Mouse (Mus musculus) left cerebral cortex, postnatal 4 days (tissue): ENCODE measurements at regions not wholly inside any gene's neighbourhood (a gene's known extent, or its start where the extent isn't known, plus 50 kb on each side); places are given as distances from the start of the nearest gene placed in this dataset.

Source experiments
- DNase-seq: peaks from one replicate; pipeline ENCODE4 v3.0.0-alpha.2; 2022
- intact Hi-C: fragments of 180-260 bp; cut with DNase I; formaldehyde crosslinking; loops from one replicate; pipeline ENCODE4 v1.15.1; 2025

- no peak for DNase-seq
- intact Hi-C loops = no loop called here
Observed at GRCm38 (mm10) chr3:29890764-29891163, 657.0 kb downstream of the Mecom start.

DNA sequence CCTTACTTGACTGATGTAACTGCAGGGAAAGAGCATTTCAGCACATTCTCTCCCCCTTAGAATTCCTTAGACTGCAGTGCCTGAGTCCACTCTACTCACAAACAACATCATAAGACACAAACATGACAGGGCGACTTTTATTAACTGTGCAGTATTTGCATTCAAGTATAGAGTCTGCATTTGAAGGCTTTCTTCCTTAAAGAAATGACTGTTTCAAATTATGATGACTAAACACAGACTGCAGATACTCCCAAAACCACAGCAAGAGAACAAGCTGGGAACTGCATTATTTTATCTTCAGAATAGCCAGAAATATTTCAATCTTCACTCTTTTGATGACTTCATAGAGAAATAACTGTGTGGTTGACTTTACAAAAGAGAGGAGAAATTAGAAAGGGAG lies 657.5 kb downstream of the Mecom start:
- intact Hi-C loops = no loop called here
- DNase-seq = no peak

DNA sequence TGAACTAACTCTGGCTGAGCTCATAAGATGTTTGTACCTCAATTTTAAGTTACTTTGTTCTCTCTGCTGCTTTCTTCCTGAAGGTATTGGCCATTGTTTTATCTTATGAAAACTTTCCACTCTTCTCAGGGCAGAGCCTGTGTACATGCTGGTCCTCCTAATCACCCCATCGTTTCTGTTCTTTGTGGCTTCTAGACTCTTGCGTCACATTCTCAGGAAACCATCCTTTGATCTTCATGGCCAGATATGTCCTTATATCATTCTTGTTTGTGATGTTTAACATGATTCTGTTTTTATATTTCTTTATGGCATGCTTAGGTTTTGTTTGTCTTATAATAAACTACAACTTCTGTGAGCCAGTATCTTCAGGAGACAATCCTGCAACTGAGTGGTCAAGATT lies 658.2 kb downstream of the Mecom start:
- intact Hi-C loops = no loop called here
- DNase-seq = no peak

DNA sequence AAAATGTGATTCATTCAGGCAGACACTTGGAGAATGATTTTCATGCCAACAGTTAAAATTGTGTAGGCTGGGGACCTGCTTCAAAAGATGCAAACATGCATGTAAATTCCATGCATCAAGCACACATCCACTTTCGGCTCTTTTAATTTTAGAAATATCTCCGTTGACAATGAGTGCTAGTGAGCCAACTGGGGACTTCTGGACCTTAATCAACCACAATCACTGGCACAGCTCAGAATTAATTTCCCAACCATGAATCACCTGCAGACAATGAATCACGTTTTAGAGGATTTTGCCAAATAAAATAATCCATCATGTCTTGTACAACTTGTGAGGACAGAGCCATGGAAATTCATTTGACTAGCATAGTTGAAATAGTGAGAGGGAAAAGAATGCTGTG lies 667.8 kb downstream of the Mecom start:
- DNase-seq = no peak
- intact Hi-C loops = no loop called here

- DNase-seq = no peak
- intact Hi-C loops = no loop called here
Observed at GRCm38 (mm10) chr3:29875768-29876167, 672.0 kb downstream of the Mecom start.

DNA sequence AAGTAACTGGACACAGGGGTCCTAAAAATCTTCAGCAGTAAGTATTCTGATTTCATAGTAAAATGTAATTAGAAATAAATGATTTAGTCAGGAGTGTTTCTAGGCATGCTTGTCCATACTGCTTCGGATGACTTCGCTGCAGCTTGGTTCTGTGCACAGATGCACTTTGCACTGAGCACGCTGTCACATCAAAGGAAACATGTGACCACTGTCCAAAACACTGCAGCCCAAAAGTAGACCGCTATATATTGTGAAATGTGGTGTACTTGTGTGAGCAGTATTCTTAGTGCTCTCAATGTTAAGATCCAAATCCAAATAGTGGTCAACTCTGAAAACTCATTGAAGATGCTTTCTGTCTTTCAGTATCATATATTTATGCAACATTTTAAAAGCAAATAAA lies 685.4 kb downstream of the Mecom start:
- intact Hi-C loops = no loop called here
- no peak for DNase-seq

DNA sequence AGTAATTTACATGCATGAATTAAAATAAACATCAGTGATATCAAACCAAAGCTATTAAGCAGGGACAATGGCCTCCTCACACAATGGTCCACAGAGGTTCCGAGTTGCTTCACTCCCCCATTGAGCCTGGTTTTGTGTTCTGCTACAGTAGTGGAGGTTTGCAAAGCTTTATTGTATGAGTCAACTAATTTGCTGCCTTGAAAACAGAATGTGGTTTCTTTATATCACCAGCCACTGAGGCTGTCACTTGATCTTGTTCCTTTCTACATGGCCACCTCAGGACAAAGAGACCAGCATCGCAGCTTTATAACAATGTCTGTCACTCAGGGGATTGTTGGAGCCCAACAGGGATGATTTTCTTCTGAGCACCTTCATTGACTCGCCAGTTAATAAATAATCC lies 695.3 kb downstream of the Mecom start:
- intact Hi-C loops = no loop called here
- no peak for DNase-seq

DNA sequence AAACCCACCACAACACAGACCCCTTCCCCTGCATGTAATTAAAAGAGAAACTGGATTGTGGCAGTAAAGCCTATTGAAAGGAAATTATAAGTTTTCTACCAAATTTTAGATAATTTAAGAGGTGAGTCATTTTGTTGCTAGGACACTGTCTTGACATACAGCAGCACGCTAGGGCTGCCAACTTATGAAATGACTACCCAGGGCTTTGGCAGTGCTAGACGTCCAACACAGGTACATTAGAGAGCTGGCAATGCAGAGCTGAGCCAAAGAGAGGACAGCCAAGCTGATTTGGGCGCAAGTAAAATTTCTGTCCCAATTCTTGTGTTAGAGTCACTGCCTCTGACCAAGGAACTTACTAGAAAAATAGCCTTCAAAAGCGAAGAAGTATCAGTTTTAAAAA lies 712.4 kb downstream of the Mecom start:
- DNase-seq = peak; percentile 2
- intact Hi-C loops = no loop called here

GRCm38 (mm10) chr3:29834884-29835283 lies 712.9 kb downstream of the Mecom start:
- DNase-seq = peak; percentile 34
- intact Hi-C loops = no loop called here

DNA sequence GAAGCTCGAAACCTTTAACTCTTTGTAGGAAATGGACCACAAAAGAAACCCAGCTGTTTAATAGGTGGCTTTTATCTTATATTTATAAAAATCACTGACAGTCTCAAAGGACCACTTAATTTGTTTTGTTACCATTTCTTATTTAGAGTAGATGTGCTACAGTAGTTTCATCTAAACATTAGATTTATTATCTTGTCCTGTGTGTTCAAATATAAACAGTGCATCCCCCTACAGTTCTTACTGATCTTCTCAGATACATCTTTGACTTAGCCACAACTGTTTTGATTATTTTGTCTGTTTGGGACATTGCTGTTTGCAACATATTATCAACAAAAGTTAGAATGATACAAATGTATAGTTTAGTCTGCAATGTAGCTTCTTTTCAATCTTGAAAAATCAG lies 716.5 kb downstream of the Mecom start:
- intact Hi-C loops = no loop called here
- no peak for DNase-seq

DNA sequence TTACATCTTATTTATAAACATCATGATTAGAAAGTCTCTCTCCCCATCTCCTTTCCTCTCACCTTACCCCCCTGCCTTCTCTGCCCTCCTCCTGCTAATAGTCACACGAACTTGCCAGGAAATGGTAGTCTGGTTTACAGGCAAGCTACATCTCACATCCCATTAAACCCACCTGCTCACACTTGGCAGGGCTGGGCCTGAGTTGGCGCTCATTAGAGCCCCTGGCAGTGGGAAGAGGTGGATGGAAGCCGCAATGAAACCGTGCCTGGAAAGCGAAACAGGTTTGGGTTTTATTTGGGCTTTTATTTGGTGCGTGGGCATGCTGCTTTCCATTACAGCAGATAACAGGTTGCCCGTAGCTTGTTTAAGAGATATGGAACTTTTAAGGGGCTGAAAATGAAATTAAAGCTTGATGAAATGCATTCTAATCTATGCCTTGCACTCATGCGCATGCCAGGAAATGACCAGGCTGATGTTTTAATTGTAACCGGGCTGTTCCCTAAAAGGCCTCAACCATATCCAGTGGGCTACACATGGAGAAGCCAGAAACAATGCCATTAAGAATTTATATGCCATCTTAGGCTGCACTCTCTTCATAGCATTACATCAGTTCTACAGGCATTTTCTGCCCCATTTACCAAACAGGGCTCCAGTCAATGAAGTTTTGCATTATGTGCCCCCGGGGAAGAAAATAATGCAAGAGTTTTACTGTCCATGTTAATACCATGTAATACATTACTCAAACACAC lies 725.0 kb downstream of the Mecom start:
- intact Hi-C loops = no loop called here
- peak; percentile 71 for DNase-seq

DNA sequence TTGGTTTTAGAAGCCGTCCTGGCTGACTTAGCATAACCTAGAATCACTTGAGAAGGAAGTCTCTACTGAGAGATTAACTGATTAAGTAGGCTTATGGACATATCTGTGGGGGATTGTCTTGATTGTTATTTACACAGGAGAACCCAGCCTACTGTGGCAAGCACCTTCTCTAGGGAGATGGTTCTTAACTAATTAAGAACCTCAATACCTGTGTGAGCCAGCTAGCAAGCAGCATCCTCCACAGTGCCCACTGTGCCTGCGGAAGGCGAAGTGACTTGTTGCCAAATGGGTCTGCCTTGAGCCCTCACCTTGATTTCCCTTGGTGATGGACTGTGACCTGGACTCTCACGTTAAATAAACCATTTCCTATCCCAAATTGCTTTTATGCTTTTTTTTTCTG lies 730.8 kb downstream of the Mecom start:
- no peak for DNase-seq
- intact Hi-C loops = no loop called here

GRCm38 (mm10) chr3:29813276-29813675 lies 731.5 kb downstream of the Egfem1 start:
- intact Hi-C loops = no loop called here
- no peak for DNase-seq

GRCm38 (mm10) chr3:29812480-29813240 lies 730.8 kb downstream of the Egfem1 start:
- DNase-seq = peak; percentile 7
- intact Hi-C loops = no loop called here

GRCm38 (mm10) chr3:29806046-29806445 lies 724.2 kb downstream of the Egfem1 start:
- intact Hi-C loops = no loop called here
- DNase-seq = peak; percentile 2

DNA sequence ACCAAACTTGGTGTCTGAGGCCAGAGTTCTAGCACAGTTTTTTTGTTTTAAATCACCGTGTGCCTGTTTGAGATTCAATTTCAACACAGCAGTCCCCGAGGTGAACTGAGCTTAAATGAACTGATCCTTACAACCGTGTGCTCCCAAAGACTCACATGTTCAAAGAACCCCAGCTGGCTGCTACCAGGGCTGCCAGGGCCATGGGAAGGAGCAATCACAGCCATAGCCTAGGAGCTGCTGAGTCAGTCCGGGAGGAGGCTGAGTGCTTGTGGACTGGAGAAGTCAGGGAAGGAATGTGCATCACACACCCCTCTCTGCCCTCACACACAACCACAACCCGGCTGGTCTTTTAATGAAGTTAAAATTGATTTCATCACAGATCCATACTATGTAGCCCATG lies 721.6 kb downstream of the Egfem1 start:
- intact Hi-C loops = no loop called here
- peak; percentile 1 for DNase-seq

DNA sequence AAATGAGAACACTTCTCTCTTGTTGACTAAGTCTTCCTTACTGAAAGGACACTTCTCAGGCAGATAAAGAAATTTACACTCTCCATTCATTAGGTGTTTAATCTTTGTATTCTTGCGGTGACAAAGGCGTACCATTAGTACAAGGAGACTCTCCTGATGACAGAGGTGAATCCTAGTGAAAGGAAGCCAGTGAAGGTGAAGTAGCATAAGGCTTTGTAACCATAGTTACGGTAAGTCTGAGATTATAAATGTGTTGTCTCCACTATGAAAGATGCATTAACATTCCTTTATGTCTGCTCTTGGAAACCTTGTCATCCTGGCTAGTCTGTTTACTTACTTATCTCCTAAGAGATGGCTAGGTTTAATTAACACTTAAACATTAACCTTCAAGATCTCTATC lies 719.3 kb downstream of the Egfem1 start:
- intact Hi-C loops = no loop called here
- no peak for DNase-seq

DNA sequence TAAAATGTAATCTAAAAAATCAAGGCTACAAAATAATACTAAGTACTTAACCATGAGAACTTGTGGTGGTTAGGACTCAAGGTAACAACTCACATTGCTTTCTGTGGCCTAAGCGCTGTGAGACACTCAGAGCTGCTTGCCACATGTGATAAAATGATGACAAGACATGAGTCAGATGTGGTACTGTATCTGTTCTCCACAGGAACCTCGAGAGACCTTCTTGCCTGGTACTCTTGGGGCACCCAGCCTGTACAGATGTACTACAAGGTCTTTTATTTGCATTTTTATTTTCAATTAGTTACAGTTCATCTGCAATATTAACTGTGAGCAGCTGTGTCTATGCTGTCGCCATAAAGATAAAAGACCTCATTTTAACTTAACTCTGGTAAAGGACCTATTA lies 692.5 kb downstream of the Egfem1 start:
- no peak for DNase-seq

GRCm38 (mm10) chr3:29771194-29771593 lies 689.4 kb downstream of the Egfem1 start:
- no peak for DNase-seq
- intact Hi-C loops = no loop called here

More for the DNA sequence above, 692.5 kb downstream of the Egfem1 start:
- intact Hi-C loops = no loop called here

- no peak for DNase-seq
- intact Hi-C loops = no loop called here
Observed at GRCm38 (mm10) chr3:29768592-29768991, 686.8 kb downstream of the Egfem1 start.

- intact Hi-C loops = no loop called here
Observed at GRCm38 (mm10) chr3:29764021-29764420, 682.2 kb downstream of the Egfem1 start.

DNA sequence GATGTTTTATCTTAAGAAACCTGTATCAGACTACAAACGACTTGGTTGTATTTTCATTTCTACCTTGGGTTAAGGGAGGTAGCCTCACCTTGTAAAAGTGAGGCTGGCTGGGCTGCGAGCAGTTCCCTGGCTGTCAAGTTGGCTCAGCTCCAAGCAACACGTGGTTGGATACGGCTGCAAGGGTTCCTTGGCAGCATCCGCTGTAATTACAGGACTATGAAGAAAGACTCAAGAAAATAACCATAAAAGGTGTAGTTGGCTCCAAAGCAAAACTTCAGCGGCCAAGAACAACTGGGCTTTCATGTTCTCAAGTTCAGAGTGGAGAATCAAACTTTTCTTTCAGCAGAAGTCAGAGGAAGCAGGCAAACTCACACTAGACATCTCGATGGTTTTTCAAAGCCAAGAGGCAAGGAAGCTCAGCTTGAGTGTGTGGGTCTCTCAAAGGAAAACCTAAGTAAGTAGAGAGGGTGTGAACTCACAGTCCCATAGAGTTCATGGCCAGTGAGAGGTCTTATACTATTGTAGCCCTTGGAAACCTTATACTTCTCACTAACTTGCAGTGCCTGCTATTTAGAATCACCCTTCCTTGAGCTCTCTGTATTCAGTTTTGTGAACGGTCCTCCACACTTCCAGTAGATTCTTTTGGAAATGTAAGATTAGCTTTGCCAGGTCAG lies 676.1 kb downstream of the Egfem1 start:
- intact Hi-C loops = no loop called here
- peak; percentile 46 for DNase-seq

More at GRCm38 (mm10) chr3:29764021-29764420, 682.2 kb downstream of the Egfem1 start:
- DNase-seq = no peak
